Mouse (Mus musculus): ENCODE measurements at regions not wholly inside any gene's neighbourhood (a gene's known extent, or its start where the extent isn't known, plus 50 kb on each side); places are given as distances from the start of the nearest gene placed in this dataset.
A peak's percentile ranks its signal among the peaks of the same experiment; 100 is the strongest.

DNA sequence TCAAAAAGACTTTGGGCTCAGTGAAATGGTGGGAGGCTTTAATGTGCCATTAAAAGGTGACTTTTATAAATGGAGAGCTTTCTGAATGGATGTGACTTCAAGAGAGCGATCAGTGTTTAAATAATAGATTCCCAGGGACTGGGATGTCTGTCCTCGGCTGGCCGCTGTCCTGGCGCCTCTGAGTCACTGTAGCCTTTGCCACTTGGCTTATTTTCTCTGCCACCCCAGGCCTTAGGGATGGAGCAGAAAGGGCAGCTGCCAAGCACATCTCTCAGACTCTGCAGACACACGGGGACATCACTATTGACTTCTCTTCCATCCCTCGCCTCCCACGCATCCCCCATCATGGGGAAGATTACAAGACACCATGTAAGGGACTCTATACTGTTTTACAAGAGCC lies 355.3 kb upstream of the Tbx3 start:
- DNase-seq = no peak

- DNase-seq = no peak
Measured at GRCm38 (mm10) chr5:119317617-119318016, 352.9 kb upstream of the Tbx3 start.

DNA sequence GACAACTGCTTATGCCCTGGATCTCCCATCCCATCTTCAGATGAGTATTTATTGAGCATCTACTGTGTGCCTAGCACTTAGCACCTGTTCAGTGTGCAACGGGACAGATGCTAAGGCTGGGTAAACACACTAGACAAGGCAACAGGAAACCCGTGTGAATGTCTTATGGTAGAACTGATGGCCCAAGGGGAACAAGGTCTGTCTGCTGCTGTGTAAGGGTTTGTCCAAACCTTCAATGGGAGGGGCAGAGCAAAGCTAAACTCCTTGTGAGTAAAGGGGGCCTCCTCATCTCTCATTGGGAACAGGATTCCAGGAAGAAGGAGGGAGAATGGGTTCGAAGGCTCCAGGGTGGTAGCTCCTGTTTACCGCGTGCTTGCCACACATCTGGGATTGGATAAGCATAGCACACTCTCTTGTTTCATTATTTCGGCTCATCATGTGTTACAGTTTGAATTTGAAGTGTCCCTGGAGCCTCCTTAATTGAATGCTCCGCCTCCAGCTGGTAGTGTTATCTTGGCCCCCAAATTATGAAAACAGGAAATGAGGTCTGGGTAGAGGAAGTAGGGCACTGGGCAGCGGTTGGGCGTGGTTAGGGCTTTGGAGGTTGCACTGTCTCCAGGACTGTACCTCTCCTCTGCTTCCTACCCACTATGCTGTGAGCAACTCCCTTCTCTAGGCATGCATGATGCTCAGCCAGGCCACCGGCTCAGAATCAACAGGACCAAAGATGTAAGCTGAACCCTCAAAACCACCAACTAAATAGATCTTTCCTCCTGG lies 348.9 kb upstream of the Tbx3 start:
- DNase-seq = peak; percentile 44 to 61

DNA sequence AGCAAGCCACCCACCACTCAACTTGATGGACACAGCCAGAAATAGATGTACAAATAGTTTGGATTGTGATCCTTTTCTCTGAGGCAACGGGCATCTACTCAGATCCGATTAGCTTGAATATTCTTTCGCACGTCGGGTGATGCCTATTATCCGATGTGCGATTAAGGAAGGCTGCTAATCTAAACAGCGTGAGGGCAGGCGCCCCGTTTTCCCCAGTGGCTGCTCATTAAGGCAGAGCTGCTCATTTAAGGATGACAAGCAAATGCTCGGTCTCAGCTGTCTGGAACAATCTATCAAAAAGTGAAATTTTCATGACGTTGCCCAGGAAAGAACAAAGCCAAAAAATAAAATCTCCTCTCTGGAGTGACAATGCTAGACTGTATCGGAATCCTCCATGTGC lies 348.1 kb upstream of the Tbx3 start:
- DNase-seq = no peak

GRCm38 (mm10) chr5:119325681-119326255 lies 344.7 kb upstream of the Tbx3 start:
- peak; percentile 48 to 72 for DNase-seq

DNA sequence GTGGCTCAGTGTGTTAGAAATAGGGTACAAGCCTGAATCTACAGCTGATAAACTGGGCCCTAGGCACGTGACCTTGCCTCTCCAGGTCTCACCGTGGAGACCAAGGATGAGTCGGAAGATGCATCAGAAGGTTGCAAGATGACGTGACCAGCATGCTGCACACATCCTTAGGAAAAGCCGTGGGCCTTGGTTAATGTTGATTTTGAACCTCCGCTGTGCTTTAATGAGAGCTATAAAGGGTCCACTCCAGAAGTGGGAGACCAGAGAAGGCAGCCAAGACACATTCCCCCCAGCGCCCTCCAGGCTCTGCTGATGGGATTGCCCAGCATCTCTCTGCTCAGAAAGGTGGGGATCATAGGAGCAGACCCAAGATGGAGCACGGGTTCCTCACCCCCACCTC lies 343.6 kb upstream of the Tbx3 start:
- no peak for DNase-seq

DNA sequence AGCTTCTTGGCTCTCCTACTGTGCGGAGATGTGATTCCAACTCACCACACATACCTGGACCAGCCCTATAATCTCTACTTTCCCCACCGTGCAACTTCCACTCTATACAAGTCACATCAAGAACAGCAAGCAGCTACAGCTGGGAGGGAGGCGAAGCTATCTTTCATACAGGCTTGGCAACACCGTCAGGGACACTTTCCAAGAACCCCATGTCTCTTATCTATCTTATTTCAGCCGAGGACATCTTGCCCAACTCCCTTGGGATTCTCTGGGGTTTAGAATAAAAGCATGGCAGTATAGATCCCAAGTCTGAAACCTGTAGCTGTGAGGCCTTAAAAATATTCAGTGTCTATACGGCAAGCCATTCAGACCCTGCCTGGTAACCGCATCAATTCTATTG lies 341.5 kb upstream of the Tbx3 start:
- DNase-seq = no peak

GRCm38 (mm10) chr5:119329371-119329770 lies 341.1 kb upstream of the Tbx3 start:
- peak; percentile 27 to 50 for DNase-seq

DNA sequence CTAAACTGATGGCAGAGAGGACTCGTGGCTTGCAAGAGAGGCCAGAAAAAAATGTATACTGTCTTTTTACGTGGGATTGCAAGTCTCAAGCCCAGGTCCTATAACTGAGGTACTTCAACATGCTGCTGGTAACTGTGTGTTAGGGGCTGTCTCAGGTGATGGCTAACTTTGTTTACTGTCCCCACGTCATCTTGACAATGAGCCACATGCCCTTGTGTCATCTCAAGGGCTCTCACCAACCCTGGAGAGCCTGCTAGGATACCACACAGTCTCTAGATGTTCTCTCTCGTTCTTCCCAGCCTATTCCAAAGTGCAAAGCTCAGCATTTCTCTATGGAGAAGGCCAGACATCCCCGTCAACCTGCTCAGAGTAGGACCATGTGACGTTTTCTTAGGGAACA lies 340.6 kb upstream of the Tbx3 start:
- no peak for DNase-seq

GRCm38 (mm10) chr5:119331461-119331860 lies 339.0 kb upstream of the Tbx3 start:
- DNase-seq = no peak

GRCm38 (mm10) chr5:119332621-119333020 lies 337.8 kb upstream of the Tbx3 start:
- no peak for DNase-seq

DNA sequence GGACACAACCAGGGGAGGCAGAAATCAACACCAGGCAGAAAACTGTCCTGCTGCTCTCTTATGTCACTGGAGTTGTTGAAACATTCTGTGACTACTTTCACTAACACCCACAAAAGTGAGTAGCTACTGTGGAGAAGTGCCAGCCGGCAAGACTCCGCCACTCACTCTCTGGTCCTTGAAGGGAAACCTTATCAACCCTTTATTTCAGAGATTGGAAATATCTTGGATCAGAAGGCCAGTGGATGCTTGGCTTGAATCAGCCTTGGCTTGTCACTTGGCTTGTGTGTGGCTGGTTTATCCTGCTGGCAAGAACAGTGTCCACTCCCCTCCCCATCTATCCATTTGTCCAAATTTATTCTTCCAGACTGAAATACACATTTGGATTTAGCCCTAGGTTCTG lies 335.3 kb upstream of the Tbx3 start:
- DNase-seq = no peak

DNA sequence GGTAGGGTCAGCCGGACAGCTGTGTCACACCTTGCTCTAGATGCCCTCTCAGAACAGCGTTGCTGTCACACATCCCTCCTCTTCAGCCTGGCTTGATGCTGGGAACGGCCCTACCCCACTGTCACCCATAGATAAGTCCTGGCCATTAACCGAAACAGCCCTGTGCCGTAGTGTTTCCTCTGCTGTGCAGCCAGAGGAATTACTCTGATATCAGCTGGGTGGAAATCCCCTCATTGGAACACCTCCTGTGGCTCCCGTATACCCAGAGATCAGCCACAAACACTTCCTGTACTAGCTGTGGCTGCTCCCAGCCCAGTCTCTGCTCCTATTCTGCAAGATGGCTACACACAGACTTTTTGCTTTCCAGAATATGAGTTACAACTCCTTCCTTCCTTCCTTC lies 334.5 kb upstream of the Tbx3 start:
- DNase-seq = no peak

GRCm38 (mm10) chr5:119337739-119338138 lies 332.7 kb upstream of the Tbx3 start:
- no peak for DNase-seq

DNA sequence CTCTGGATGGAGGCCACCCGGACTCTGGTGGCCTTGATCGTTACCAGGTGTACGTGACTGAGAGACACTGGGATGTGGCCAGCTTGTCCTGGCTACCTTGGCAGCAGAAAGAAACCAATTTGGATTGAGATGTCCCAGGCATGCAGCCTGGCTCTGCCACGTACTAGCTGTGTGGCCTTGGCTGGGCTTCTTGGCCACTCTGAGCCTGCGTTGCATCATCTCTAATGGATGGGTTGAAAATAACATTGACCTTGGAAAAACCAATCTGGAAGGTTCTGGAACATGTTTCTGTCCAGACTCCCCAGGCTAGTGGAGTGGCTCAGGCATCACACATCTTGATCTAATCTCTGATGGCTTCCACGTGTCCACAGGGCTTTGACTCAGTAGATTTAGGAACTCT lies 331.8 kb upstream of the Tbx3 start:
- DNase-seq = no peak

DNA sequence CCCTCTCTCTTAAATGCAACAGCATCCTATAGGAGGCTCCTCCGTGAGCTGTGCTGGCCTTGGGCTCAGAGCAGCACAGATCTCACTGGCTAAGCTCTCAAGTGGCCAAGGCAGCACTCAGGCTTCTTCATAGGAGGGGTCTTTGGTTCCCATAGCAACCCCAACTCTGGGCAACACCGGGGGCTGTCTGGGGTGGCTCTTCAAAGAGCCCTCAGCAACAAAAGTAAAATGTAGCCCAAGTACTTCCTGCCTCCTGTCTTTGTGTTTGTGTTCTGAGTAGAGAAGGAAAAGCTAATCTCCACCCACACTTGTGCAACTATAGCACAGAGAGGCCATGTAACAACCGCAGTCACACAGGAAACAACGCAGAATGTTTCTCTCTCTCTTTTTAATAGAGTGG lies 322.2 kb upstream of the Tbx3 start:
- DNase-seq = no peak

DNA sequence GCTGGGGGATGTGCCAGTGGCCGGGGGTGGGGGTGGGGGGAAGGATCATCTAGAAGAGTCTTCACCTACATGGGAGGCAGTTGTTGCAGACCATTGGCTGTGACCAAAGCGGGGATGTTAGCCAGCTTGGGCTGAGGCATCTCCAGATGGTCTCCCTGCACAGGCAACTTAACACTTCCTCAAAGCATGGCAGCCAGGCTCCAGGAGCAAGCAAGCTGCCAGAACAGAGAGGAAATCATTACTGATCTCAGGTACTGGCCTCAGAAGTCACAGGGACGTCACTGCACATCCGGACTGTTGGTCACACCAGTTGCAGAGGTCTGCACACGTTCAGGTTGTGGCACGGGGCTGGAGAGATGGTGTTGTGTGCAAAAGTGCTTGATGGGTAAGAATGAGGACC lies 321.1 kb upstream of the Tbx3 start:
- no peak for DNase-seq

DNA sequence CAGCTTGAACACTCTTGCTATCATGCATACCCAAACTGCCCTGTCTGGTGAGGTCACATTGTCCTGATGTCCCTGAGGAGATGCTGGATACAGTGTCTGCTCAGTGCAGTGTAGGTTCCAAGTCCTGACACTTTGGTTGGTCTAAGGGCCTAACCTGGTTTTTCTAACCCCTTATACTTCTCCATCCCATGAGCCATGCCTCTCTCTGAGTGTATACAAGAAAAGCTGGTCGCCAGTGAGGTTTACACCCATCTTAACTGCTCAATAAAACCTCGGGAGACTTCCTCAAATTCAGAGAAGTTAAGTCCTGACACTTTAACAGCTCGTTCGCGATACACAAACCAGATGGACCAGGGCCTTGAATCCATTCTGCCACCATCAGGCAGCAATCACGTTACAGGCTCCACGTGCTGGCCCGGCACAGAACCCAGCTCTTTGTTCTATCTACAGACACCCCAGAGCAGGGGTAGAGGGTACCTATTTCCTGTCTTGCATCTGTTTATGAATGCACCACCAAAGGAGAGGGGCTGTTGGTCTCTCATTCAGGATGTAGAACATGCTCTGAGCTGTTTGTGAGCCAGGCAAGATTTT lies 320.0 kb upstream of the Tbx3 start:
- no peak for DNase-seq

GRCm38 (mm10) chr5:119355471-119355870 lies 315.0 kb upstream of the Tbx3 start:
- no peak for DNase-seq

DNA sequence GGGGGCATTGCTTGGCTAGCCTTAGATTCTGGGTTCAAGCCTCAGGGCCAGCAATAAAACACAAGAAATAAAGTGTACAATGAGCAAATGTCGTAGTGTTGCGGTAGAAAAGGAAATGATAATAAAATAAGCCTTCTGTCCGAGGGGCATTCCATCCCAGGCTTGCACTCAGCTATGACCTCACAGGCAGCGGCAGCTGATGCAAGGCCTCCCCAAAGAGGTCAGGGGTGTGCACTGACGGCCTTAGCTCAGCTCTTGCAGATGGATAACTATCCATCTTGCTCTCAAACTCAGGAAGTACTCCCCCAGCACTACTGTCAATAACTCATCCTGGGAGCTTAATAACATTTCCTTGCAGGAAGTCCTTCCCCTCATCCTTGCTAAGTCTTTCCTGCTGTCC lies 314.4 kb upstream of the Tbx3 start:
- DNase-seq = no peak

DNA sequence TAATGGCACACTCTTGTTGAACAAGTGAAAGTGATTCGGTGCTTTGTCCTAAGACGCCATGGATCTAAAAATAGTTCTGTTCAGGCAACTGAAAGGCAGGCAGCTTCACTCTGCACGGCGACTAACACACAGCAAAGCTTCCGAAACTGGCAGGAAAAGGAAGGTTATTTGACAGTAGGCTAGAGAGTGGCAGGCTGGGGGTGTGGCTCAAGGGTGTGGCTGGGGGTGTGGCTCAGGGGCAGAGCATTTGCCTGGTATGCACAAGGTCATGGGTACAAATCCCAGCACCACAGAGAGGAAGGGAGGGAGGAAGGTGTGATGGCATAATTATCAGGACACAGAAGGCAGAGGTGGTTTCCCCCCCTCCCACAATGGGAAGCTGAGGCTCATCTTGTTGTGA lies 310.8 kb upstream of the Tbx3 start:
- no peak for DNase-seq

DNA sequence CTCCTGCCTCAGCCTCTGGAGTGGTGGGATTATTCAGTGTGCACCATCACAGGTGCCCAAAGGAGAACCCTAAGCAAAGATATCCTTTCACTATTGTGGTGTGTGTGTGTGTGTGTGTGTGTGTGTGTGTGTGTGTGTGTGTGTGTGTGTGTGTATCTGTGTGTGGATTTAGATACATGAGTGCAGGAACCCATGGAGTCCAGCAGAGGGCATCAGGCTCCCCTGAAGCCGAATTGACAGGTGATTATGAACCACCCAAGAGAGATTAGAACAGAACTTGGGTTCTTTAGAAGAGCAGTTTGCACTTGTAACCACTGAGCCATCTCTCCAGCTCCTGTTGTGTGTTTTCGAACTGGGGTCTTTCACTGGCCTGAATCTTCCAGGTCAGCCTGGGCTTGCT lies 310.1 kb upstream of the Tbx3 start:
- no peak for DNase-seq

- no peak for DNase-seq
Measured at GRCm38 (mm10) chr5:119361406-119362044, 308.9 kb upstream of the Tbx3 start.

DNA sequence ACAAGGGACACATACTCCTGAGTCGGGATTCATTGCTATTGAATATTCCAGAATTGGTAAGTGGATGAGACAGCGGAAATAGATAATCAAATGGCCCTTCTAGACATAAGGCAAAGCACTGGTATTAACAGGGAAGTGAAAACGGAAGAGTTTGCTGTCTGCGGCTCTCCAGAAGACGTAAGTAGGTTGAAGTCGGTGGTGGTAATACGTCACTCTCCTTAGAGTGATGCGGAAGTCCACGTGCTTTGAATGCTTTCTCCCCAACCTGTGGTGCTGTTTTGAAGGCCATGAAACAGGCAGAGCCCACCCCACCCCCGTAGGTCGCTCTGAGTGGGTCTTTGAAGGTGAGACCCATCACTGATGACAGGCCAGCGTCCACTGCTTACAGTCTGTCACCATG lies 308.0 kb upstream of the Tbx3 start:
- DNase-seq = no peak

All from lung, adult 18-20 months (tissue).